Mouse (Mus musculus) testis, adult 2 months (tissue): Measurements from ENCODE around the gene Cdc42ep5. TPM values are rescaled to one million over a fixed set of nuclear protein-coding genes. Genes with fewer than 3 reads are reported as not detected.
A peak's percentile ranks its signal among the peaks of the same experiment; 100 is the strongest.

Experiments
- H3K27ac ChIP-seq: fragments of 200-500 bp; 2 replicates; pipeline ENCODE4 v1.5.1; 2012; ENCODE audit warnings: low read depth, low read length; ENCODE audit not compliant: control insufficient read depth, insufficient read depth
- H3K27me3 ChIP-seq: fragments of 200-500 bp; 2 replicates; pipeline ENCODE4 v1.6.1; 2012; ENCODE audit warnings: mild to moderate bottlenecking, low read length, moderate library complexity; ENCODE audit not compliant: control insufficient read depth, insufficient read depth
- H3K36me3 ChIP-seq: fragments of 200-500 bp; 2 replicates; pipeline ENCODE4 v1.6.1; 2012; ENCODE audit warnings: mild to moderate bottlenecking, low read length; ENCODE audit not compliant: control insufficient read depth, insufficient read depth
- H3K4me1 ChIP-seq: fragments of 200-500 bp; 2 replicates; pipeline ENCODE4 v1.6.1; 2012; ENCODE audit warnings: low read length; ENCODE audit not compliant: control insufficient read depth, insufficient read depth
- H3K4me3 ChIP-seq: fragments of 200-500 bp; 2 replicates; pipeline ENCODE4 v1.5.1; 2012; ENCODE audit warnings: low read depth, mild to moderate bottlenecking, low read length, moderate library complexity, mixed read lengths; ENCODE audit not compliant: control insufficient read depth
- CTCF ChIP-seq: fragments of 200-500 bp; IDR thresholded peaks from 2 replicates; pipeline ENCODE4 v1.5.1; 2012; ENCODE audit warnings: low read depth, mild to moderate bottlenecking, inconsistent platforms, low read length, moderate library complexity; ENCODE audit not compliant: control insufficient read depth, insufficient read depth, insufficient replicate concordance
- POLR2A ChIP-seq: fragments of 200-500 bp; IDR thresholded peaks from 2 replicates; pipeline ENCODE4 v1.6.1; 2012; ENCODE audit warnings: low read depth, mild to moderate bottlenecking, inconsistent platforms, low read length, moderate library complexity; ENCODE audit not compliant: control insufficient read depth
- polyA plus RNA-seq: library from polyadenylated mRNA; depleted of rRNA; stranded (reverse); fragments of >200 nt; gene quantifications from 2 replicates; pipeline ENCODE4 v1.2.3, GENCODE M21; 2012

The Cdc42ep5 gene
- polyA plus RNA-seq, 1 experiment: 19.2 TPM

DNA sequence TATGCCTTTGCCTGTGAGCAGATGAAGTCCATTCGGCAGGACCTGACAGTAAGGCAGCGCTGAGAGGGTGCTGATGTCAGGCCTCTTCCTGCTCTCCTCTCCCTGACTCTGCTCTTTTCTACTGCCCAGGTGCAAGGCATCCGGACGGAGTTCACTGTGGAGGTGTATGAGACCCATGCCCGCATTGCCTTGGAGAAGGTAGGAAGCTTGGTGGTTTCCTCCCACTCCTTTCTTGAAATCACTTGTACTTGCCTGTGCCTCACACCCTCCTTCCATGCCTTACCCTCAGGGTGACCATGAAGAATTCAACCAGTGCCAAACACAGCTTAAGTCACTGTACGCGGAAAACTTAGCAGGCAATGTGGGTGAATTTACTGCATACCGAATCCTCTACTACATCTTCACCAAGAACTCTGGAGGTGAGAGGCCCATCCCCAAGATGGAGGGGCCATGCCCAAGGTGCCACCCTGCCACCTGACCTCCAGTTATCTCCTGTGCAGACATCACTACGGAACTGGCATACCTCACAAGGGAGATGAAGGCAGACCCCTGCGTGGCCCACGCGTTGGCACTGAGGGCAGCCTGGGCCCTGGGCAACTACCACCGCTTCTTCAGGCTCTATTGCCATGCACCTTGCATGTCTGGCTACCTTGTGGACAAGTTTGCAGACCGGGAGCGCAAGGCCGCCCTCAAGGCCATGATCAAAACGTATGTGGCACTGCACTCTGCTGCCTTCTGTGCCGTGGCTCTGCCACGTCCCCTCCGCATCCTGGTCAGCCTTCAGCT, 19.7 kb downstream of the Cdc42ep5 start:
- no peaks in the 10 kb centered on the region; the same call in none of the 2 replicates for H3K36me3 ChIP-seq
- peak overlapping the region; percentile 35 for H3K4me3 ChIP-seq
- H3K27me3 ChIP-seq: no peaks in the 10 kb centered on the region
- peak overlapping the region; percentile 35 for H3K27ac ChIP-seq
- peaks cover 20% of the 10 kb centered on the region for H3K4me1 ChIP-seq
- TF ChIP-seq POLR2A (no peak), CTCF (no peak)

DNA sequence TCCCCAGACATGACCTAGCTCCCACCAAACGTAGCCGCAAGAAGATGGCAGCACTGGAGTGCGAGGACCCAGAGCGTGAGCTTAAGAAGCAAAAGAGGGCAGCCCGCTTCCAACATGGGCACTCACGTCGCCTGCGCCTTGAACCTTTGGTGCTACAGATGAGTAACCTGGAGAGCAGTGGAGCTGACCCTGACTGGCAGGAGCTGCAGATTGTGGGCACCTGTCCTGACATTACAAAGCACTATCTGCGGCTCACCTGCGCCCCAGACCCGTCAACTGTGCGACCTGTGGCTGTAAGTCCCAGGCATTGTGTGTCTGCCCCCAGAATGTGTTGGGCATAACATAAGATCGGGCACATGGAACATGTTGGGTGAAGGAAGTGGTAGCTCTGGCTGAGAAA, 20.6 kb downstream of the Cdc42ep5 start:
- Histone ChIP-seq H3K27ac (0 out of 2 replicates have a peak overlapping the region, but pooled peaks have one; percentile 10), H3K27me3 (no peaks in the 10 kb centered on the region), H3K36me3 (no peaks in the 10 kb centered on the region; the same call in none of the 2 replicates), H3K4me1 (peaks cover 15% of the 10 kb centered on the region), H3K4me3 (peak overlapping the region; percentile 33)
- TF ChIP-seq POLR2A (no peak), CTCF (no peak)

DNA sequence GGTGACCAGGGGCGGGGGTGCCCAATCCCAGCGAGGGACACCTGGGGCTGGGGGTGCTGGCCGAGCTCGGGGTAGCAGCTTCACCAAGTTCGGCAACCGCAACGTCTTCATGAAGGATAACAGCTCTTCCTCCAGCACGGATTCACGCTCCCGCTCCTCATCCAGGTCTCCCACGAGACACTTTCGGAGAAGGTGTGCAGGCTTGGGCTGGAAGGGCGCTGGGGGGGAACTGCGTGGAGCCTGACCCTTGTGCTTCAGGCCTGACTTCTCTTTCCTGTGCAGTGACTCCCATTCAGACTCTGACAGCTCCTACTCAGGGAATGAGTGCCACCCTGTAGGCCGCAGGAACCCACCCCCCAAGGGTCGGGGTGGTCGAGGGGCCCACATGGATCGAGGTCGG, 21.2 kb downstream of the Cdc42ep5 start:
- H3K36me3 ChIP-seq: no peaks in the 10 kb centered on the region; the same call in none of the 2 replicates
- H3K4me1 ChIP-seq: peaks cover 13% of the 10 kb centered on the region
- no peaks in the 10 kb centered on the region for H3K27me3 ChIP-seq
- no peak overlapping the region; the same call in 1 of the 2 replicates for H3K4me3 ChIP-seq
- TF ChIP-seq CTCF: no peak
- TF ChIP-seq POLR2A: no peak
- no peak overlapping the region for H3K27ac ChIP-seq

DNA sequence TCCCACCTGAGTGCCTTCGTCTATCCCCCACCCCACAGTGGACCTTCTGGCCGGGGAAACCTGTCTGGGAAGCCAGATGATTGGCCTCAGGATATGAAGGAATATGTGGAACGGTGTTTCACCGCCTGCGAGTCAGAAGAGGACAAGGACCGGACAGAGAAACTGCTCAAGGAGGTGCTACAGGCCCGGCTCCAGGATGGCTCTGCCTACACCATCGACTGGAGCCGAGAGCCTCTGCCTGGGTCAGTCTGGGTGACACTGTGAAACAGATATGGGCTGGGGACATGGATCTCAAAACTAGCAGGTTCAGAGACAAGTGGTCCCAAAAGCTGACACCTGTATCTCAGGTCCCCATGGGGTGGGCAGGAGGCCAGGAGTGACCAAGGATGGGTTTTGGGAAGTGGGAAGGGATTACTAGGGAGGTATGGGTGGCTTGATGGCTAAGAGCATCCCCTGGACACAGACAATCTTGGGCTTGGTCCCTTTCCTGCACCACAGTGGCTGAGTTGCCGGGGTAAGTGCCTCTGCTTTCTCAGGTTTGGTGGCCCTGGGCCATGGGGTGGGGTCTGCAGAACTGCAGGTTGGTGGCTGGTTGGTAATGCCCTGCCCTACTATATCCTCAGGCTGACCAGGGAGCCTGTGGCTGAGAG, 21.7 kb downstream of the Cdc42ep5 start:
- Histone ChIP-seq H3K27ac (no peak overlapping the region), H3K4me3 (no peak overlapping the region; the same call in 1 of the 2 replicates), H3K36me3 (no peaks in the 10 kb centered on the region; the same call in none of the 2 replicates), H3K4me1 (peaks cover 9% of the 10 kb centered on the region), H3K27me3 (no peaks in the 10 kb centered on the region)
- TF ChIP-seq POLR2A (no peak), CTCF (no peak)

DNA sequence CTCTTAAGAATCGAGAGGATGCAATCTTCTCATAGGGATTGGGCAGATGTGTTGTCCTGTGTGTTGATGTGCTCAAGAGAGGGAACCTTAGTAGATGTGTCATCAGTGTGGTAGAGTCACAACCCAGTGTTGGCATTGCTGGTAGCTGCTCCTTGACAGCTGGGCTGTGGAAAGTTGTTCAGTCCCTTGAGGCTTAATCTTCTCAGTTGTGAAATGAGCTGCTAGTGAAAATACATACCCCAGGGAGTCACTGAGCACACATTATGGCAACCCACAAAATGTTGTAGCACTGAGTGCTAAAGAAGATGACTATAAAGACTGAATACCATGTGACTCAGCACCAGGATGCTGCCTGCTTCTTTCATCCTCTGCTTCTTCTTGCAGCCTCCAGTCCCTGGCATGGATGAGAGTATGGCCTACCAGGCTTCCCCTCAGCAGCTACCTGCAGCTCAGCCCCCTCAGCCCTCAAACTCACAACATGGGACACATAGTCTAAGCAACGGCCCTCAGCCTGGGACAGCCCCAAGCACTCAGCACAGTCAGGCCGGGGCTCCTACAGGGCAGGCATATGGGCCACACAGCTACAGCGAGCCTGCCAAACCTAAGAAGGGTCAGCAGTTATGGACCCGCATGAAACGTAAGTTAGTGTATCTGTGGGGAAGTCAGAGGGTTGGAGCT, 22.9 kb downstream of the Cdc42ep5 start:
- H3K4me1 ChIP-seq: peaks cover 3% of the 10 kb centered on the region; the same call in 1 of the 2 replicates
- H3K36me3 ChIP-seq: no peaks in the 10 kb centered on the region; the same call in none of the 2 replicates
- no peak overlapping the region for H3K27ac ChIP-seq
- TF ChIP-seq CTCF (no peak), POLR2A (no peak)
- no peaks in the 10 kb centered on the region for H3K27me3 ChIP-seq
- no peak overlapping the region for H3K4me3 ChIP-seq

DNA sequence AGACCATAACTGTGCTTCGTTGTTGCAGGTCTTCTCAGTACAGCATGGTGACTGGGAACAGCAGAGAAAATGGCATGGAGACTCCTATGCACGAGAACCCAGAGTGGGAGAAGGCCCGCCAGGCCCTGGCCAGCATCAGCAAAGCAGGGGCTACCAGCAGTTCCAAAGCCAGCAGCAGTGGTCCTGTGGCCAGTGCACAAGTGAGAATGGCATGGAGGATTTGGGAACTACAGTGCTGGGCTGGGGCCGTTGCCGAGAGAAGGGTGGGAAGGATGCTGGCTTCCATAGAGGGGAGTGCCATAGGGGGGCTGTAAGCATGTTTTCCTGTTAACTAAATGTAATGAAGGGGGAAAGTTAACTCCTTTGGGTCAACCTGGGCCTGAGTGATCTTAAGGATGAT, 25.3 kb downstream of the Cdc42ep5 start:
- H3K4me3 ChIP-seq: no peak overlapping the region
- TF ChIP-seq CTCF (no peak), POLR2A (no peak)
- no peaks in the 10 kb centered on the region for H3K27me3 ChIP-seq
- H3K4me1 ChIP-seq: no peaks in the 10 kb centered on the region
- H3K36me3 ChIP-seq: no peaks in the 10 kb centered on the region; the same call in none of the 2 replicates
- H3K27ac ChIP-seq: no peak overlapping the region

DNA sequence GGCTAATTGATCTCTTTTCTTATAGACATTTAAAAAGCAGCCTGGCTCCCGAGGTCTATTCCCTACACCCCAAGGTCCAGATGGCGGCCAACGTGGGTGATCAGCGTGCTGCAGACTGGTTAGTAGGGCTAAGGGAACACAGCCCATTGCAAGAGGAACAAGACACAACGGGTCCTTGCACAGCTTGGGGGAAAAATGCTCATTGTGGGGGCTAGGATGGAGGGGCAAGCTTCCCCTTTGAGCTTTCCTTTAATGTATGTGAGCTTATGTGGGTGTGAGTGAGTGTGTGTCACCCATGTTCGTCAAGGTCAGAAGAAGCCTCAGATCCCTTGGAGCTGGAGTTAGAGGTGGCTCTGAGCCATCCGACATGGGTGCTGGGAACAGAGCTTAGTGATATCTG, 26.0 kb downstream of the Cdc42ep5 start:
- H3K4me1 ChIP-seq: peaks cover 2% of the 10 kb centered on the region; the same call in 1 of the 2 replicates
- peak overlapping the region; percentile 94 for H3K4me3 ChIP-seq
- TF ChIP-seq CTCF (no peak), POLR2A (no peak)
- H3K36me3 ChIP-seq: no peaks in the 10 kb centered on the region; the same call in 1 of the 2 replicates
- H3K27ac ChIP-seq: no peak overlapping the region
- no peaks in the 10 kb centered on the region for H3K27me3 ChIP-seq
